Mouse (Mus musculus) gastrocnemius, postnatal 4 days (tissue): ENCODE measurements at regions not wholly inside any gene's neighbourhood (a gene's known extent, or its start where the extent isn't known, plus 50 kb on each side); places are given as distances from the start of the nearest gene placed in this dataset.

ENCODE experiments used
- DNase-seq, 2 experiments: peaks; one replicate each; pipeline ENCODE4 v3.0.0; 2021 to 2022; ENCODE audit warnings: low spot score in 2 of 2, mixed read lengths in 2 of 2

GRCm38 (mm10) chr9:14091099-14091930 lies 183.6 kb upstream of the Sesn3 start:
- no peak for DNase-seq

DNA sequence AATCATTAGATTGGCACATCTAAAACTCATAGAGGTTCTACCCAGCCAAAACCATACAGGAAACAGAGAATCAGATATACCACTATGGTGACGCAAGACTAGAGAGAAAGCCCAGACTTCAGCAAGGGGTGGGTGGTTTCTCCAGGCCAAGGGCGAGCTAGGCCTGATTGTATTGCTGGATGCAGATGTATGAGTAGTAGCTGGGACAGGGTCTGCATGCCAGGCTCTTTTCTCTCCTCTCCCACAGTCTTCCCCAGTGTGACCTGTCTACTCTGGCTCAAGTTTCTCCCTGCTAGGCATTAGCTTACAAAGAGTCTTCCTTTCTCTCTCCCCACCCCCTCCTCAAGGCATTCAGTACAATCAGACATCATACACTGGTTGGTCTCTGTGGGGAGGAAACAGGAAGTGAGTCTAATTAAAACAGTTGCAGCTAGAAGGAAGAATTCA lies 181.8 kb upstream of the Sesn3 start:
- DNase-seq: no peak

GRCm38 (mm10) chr9:14103538-14103937 lies 171.3 kb upstream of the Sesn3 start:
- DNase-seq: no peak

DNA sequence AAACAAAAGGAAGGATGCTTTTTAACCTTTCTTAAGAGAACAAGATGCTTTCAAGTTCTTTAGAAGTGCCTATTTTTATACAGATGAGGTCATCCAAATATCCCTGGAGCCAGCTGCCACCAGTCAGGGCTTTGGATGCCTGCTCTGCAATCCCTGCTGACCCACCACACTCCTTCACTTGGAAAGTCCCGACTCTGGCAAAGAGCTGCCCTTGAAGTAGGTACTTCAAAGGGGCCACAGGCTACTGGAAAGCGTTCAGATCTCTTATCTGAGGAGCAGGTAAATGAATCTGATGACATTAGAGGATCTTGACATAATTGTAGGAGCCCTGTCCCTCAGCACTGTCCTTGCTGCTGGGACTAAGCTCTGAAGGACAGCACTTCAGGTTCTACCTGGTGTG lies 169.9 kb upstream of the Sesn3 start:
- no peak for DNase-seq

DNA sequence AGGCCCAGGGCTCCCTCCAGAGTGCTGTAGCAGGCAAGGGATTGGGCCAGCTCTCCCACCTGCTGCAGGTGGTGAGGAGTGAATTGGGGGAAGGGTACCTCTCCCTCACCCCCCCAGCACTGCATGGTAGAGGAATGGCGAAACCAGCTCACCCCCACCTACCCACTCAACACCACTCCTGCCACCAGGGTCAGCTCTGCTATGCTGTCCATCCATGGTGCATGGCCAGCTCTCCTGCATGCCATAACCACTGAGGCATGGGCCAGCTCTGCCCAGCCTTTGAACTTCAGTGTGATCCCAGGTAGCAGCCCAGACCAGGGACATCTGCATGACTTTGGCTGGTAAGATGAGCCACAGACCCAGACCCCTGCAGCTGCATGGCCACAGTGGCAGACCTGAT lies 168.5 kb upstream of the Sesn3 start:
- no peak for DNase-seq

- no peak for DNase-seq
Observed at GRCm38 (mm10) chr9:14108798-14109197, 166.1 kb upstream of the Sesn3 start.

DNA sequence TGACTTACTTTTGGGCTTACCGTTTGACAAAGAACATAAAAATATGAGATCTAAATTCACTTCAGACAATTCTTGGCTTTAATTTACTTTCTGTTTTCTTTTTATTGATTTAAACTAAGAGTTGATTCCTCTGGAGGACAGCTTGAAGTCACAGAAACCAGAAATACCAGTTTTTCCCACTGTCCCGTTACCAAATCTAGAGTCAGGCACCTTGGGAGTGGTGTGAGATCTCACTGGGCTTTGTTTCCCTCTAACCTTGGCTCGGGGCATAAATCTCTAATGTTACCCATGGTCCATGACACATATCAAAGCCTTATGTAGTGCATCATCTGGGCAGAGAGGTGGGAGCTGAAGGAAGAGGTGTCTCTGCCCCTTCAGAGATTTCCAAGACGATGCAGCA lies 165.4 kb upstream of the Sesn3 start:
- no peak for DNase-seq

DNA sequence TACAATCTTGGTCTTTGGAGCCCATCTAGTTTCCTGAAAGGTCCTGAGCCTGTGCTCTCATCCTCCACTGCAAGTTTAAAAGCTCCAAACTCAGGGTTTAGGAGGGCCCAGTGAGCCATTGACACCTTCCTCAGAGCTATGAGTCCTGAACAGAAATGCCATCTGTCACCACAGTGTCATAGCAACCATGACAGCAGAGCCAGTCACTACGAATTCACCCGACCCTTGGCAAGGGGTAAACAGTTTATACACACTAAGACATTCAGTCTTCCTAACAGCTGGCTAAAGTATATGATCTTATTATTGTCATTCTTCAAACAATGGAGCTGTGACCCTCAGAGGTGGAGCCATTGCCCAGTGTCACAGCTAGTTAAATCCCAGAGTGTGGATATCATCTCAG lies 163.2 kb upstream of the Sesn3 start:
- DNase-seq: no peak

- no peak for DNase-seq
Observed at GRCm38 (mm10) chr9:14115521-14115920, 159.3 kb upstream of the Sesn3 start.

GRCm38 (mm10) chr9:14116097-14116840 lies 158.6 kb upstream of the Sesn3 start:
- no peak for DNase-seq

GRCm38 (mm10) chr9:14133372-14133771 lies 141.5 kb upstream of the Sesn3 start:
- no peak for DNase-seq

DNA sequence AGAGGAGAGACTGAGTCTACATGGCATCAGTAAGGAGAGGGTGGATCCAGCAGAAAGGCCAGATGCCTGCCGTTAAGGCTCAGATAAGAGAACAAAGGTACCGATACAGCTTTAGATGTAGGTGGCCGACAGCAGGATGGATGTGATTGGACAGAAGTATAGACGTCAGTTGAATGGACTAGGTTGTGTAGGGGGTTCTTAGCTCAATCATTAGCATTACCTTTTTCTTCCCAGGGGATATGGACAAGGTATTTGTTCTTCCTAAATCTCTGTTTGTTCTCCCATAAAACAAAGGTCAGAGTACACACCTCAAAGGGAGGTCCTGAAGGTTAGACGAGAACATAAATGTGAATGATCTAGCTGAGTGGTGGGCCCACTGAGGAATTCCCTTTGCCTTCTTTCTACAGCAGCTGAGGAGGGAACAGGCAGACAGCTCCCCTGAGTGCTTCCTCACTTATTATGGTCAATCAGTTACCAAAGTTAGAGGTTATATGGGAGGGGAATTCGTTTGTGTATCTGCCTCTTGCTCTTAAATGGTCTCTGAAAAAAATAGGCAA lies 139.9 kb upstream of the Sesn3 start:
- DNase-seq: no peak

GRCm38 (mm10) chr9:14141321-14141720 lies 133.5 kb upstream of the Sesn3 start:
- no peak for DNase-seq

DNA sequence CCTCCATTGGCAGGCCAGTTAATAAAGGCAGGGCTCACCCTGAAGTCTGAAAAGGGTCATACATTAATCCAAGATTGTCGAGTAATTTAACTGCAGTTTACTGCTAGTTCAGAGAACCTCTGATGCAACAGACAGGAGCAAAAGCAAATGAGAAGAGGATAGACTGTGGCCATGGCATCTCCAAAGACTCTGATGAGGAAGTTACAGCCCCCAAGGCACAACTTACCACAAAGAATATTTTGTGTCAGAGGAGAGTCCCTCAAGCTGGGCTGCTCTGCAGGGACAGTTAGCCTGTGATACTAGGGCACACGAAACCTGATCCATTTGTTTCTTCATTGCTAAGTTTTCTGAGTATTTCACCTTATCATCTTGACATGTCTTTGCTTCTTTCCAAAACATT lies 130.9 kb upstream of the Sesn3 start:
- DNase-seq: no peak

- no peak for DNase-seq
Observed at GRCm38 (mm10) chr9:14147088-14147487, 127.8 kb upstream of the Sesn3 start.

DNA sequence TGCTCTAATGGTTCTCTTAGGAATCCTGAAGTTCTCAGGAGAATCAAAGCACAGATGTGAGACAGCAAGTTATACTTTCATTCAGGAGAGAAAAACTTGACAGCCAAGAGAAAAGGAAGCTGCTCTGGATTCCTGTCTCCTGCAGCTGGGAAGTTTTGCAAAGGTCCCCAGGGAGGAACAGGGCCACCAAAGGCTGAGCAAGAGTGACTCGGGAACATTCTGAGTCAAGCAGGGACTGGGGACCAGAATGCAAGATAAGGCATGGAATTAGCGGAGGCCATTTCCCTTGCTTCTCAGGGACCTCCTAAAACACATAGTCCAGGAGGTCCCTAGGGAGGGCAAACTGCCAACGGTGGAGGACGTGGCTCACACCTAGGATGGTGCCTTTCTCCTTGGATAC lies 127.1 kb upstream of the Sesn3 start:
- no peak for DNase-seq

- DNase-seq: no peak
Observed at GRCm38 (mm10) chr9:14150288-14150687, 124.6 kb upstream of the Sesn3 start.

DNA sequence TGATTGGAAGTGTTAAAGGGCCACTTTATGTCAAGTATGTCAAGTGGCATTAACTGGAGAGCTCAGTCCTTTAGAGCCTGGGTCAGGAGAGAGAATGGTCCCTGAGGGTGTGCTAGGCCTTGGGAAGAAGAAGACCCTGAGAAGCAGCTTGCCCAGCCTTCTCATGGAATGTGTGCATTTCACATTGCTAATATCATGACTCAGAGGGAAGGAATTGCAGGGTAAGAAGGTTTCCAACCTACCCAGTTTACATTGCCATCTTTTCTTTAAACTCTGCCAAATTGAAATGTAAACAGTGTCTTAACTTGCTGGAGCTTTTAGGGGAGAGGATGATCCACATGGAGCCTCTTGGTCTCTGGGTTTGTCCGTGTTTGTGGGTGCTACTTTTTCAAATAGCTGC lies 117.9 kb upstream of the Sesn3 start:
- no peak for DNase-seq

GRCm38 (mm10) chr9:14158096-14158837 lies 116.6 kb upstream of the Sesn3 start:
- no peak for DNase-seq

DNA sequence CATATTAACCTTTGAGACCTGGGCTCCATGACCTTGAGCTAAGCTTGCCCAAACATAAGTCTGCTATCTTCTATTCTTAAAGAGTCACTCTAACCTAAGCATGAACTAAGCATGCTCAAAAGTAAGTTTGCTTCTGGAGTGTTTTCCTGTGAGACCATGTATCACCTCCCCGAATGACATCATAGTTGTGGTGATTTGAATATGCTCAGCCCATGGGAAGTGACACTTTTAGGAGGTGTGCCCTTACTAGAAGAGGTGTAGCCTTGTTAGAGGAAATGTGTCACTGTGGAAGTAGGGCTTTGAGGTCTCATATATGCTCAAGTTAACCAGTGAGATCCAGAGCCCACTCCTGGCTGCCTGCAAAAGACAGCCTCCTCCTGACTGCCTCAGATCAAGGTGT lies 114.7 kb upstream of the Sesn3 start:
- DNase-seq: no peak

DNA sequence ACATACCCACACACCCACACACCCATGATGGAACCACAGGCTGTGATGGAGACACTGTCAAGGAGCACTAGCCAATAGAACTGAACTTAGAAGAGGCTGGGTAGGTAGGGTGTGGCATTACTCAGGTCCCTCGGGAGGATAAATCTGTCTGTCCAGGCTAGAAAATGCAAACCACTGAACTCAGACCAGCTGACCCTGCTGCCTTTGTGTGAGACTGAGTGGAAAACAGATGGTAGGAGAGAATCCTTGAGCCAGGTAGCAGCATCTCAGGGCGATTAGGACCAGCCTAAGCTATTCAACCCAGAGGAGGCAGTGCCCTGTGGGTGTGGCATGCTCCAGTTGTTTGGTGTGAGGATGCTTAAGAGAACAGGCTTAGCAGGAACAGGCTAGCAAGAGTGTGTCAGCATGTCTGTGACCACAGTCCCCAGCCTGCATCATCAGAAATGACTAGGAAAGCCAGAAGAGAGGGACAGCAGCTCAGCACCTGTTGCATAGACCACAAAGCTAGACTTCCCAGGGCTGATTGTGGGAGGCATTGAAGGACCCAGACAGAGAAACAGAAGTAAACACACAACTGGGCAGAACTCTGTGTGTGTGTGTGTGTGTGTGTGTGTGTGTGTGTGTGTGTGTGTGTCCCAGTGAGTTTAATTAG lies 103.2 kb upstream of the Sesn3 start:
- DNase-seq: no peak
